Mouse (Mus musculus): ENCODE measurements at regions not wholly inside any gene's neighbourhood (a gene's known extent, or its start where the extent isn't known, plus 50 kb on each side); places are given as distances from the start of the nearest gene placed in this dataset.
A peak's percentile ranks its signal among the peaks of the same experiment; 100 is the strongest.
"Not testable (repeated sequence)": the region's sequence is repeated elsewhere in the genome, so short reads cannot be mapped to it uniquely, and the experiment has no call there.

DNA sequence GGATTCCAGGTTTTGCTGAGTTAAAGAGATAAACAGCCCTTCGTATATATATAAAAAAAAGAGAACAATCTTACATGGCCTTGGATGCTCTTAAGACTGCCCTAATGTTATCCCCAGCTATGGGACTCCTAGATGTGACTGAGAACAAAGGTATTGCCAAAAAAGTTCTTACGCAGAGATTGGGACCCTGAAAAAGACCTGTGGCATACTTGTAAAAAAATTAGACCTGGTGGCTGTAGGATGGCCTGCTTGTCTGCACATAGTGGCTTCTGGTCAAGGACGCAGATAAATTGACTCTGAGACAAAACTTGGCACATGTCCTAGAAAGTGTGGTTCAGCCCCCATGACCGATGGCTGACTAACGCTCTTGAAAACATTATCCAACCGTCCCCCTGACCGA lies 283.1 kb downstream of the Mtrr start:
- not testable (repeated sequence) for DNase-seq (ENCODE audit: low spot score in 2 of 2)

DNA sequence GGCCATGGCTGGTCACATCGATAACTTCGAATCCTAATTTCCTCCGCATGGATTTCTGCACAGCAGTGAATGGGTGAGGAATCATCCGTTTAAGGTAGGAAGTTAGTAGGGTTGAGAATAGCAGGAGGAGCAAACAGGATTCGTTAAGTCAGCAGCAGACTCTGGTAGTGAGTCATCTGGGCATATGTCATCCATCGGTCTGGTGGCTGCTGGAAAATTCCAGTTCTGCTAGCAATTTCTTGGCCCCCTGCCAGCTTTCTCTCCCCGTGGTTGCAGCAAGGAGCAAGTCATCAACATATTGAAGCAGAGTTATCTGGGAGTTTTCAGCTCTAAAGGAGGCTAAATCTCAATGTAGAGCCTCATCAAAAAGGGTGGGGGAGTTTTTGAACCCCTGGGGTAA lies 323.7 kb downstream of the Mtrr start:
- peak; percentile 2 to 47 for DNase-seq (ENCODE audit: low spot score in 2 of 2)
